Mouse (Mus musculus) effector memory CD4-positive, alpha-beta T cell, adult 7 months (primary cell): ENCODE results near the gene Cacna1s. TPM values are rescaled to one million over a fixed set of nuclear protein-coding genes. Genes with fewer than 3 reads are reported as not detected.

Experiments
- polyA plus RNA-seq: library from polyadenylated mRNA; unstranded; fragments of 100-300 nt; shearing (Covaris generic); gene quantifications from one replicate; pipeline ENCODE4 v1.2.1, GENCODE M21; 2017

Gene Cacna1s
- not detected for polyA plus RNA-seq

DNA sequence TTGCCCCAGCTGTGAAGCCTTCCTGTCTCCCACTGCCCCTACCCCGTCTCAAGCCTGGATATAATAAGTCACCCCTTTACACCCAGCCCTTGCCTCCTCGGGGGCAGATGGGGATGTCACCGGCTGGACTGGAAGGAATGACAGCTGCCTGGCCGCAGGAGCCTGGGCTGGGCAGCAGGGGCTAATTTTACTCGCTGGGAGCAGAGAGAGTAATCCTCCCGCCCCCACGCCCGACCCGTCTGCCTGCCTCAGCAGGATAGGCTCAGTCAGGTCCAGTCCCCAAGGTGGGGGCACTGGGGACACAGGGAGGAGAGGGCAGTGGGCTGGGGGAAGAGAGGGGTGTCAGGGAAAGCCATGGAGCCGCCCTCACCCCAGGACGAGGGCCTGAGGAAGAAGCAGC, at the start of gene Cacna1s:
Gene Cacna1s (plus strand): TSS at position 204 of the 400 bp plus-strand sequence.

DNA sequence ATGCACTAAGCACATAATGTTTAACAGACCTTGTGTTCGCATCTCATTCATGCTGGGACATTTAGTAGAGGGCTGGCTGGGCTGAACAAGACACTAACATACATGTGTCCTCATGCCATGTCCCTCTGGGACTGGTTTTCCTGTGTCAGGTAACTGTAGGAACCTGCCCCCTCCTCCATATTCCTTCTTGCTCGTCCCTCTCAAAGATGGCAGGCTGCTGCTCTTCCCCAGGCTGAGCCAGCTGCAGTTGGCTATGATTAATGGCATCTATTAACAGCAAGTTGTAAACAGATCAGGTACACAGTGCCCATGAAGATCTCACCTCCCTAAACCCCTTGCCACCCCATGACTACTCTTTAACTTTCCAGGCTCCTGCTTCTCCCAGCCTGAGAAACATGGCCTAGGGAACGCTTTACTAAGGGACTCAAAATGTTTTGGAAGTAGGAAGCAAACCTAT, 46.2 kb upstream of the Cacna1s start, which contains the start of gene Igfn1:
Gene Igfn1 (minus strand): TSS at position 51 of the 457 bp plus-strand sequence.

DNA sequence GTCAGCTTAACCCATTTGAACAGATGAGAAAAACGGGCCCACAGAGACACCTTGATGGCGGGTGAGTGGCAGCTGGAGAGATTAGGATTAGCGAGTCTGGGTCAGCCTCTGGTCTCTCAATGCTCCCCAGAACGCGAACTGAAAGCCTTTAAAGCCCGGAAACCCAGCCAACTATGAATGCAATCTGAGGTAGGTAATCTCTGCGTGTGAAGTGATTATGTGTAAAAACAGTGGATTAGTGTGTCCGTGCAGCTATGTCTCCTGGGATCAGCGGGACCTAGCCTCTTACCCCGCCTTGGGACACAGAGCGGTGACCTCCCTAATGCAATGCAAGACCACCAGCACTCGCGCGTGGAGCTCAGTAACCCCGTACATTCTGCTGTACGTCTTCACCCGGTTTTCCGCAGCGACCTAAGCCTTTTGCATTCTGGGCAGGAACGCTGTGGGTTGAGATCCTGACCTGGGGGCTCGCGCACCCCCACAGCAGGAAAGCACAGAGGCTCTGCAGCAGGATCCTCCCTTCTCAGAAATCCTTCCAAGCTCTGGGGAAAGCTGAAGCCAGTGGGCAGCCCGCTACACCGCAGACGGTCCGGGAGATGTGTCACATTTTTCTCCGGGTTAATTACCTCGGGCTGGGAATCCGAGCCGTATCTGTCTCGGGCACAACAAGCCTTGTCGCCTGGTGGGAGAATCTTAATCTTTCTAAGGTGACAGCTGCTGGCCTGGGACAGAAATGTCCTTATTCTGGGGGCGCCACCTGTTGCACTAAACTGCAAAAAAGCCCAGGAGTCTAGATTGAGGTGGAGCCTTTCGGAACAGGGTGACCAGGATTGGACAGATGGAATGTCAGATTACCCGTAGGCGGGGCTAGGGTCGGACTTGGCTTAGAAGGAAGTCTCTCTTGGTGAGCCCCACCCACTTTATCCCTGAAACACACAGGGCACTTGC, 45.1 kb upstream of the Cacna1s start, which contains the start of gene Tmem9:
Gene Tmem9 (plus strand): TSS at position 940 of the 948 bp plus-strand sequence.

DNA sequence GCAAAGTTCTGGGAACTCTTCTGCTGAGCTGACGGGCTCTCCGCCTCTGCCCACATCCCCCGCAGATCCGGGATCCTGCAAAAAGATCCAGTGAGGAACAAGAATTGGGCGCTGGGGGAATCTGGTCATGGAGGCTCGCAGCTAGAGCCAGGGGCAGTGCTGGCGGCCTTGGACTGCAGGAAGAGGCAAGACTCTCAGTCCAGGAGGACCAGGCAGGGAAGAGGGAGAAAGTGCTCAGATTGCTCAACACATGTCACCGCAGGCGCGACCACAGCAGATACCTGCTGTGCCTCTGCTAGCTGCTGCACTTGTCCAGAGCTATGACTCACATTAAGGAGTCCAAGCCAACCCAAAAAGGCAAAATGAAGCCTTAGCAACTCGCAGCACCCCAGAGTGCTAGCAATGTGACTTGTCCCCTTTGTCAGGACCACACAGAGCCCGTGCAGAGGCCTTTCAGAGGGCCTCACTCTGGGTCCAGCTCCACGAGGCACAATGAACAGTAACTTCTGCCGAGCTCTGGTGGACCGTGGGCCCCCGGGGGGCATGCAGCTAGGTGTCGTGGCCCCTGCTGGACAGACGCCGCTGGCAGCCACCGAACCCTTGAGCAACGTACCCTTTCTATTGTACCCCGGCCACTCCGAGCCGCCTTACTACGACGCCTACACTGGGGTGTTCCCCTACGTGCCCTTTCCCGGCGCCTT, 2.1 kb upstream of the Cacna1s start, which contains the start of gene Ascl5:
Gene Ascl5 (plus strand): TSS at position 493 of the 701 bp plus-strand sequence.

DNA sequence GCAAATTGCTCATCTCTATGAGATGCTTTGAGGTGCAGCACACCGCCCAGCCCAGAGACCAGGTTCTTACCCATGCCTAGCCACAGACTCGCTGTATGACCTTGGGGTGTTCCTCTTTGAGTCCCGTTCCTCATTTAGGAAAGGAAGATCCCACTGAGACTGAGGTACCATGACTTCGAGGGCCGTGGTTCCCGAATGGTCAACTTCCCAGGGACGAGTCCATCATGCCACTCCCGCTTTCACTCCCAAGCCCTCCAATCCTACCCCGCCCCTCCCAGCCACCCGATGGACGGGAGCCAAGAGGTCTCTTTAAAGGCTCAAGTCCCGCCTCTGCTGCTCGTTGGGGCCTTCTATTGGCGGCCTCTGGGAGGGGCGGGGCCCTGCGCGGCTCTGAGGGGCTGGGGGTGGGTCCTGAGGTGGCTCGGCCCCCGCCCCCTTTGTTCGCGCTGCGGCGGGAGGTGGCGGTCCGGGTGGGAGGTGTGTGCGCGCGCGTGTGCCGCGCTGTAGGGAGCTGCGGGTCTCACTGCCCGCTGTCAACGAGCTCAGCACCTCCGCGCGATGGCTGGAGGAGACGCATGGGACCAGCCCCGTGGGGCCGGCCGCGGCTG, 78.5 kb downstream of the Cacna1s start, which contains the start of gene Kif21b:
Gene Kif21b (plus strand): TSS at position 439 of the 608 bp plus-strand sequence.

Other genes with a start within 250 kb of the Cacna1s start
- not detected for gene Lad1, start 234.2 kb upstream of the Cacna1s start, polyA plus RNA-seq
- 0.11 TPM for gene Tnnt2, start 216.4 kb upstream of the Cacna1s start, polyA plus RNA-seq
- not detected for gene Pkp1, start 133.5 kb upstream of the Cacna1s start, polyA plus RNA-seq
- not detected for gene Igfn1, start 46.4 kb upstream of the Cacna1s start, polyA plus RNA-seq
- gene Tmem9, start 44.6 kb upstream of the Cacna1s start, polyA plus RNA-seq, result 15.1 TPM
- not detected for gene Ascl5, start 1.9 kb upstream of the Cacna1s start, polyA plus RNA-seq
- 28.1 TPM for gene Kif21b, start 78.6 kb downstream of the Cacna1s start, polyA plus RNA-seq
- gene Mroh3, start 160.1 kb downstream of the Cacna1s start, polyA plus RNA-seq, result not detected
- gene Inava, start 181.5 kb downstream of the Cacna1s start, polyA plus RNA-seq, result not detected
- gene Gpr25, start 208.1 kb downstream of the Cacna1s start, polyA plus RNA-seq, result not detected